ENCODE assay signal across 7 mouse cellular contexts in genomic region chr1:170632385-170632784, GRCm38 (mm10). TPM values are rescaled to one million over a fixed set of nuclear protein-coding genes. Genes with fewer than 3 reads are reported as not detected.
DNase-seq lines count a peak whose midpoint lies in the region; ATAC-seq lines count a peak whose summit lies in the region.

No protein-coding gene starts in this region.

- H3K4me1 ChIP-seq in intestine, embryonic 14.5 days (replicated peaks; ENCODE audit: control insufficient read depth, insufficient read depth, low read length), result no peaks in the 10 kb centered on the region
- no peaks in the 10 kb centered on the region for H3K4me1 ChIP-seq in midbrain, embryonic 10.5 days

- H3K4me2 ChIP-seq in intestine, embryonic 14.5 days (ENCODE audit: low read length), result no peak overlapping the region

- peaks cover 3% of the 10 kb centered on the region; the same call in 1 of the 2 replicates for H3K9me3 ChIP-seq in intestine, embryonic 14.5 days (ENCODE audit: control insufficient read depth, low read length)
- H3K9me3 ChIP-seq in midbrain, embryonic 10.5 days (replicated peaks), result no peaks in the 10 kb centered on the region

- no peak overlapping the region for H3K4me3 ChIP-seq in intestine, embryonic 14.5 days (ENCODE audit: low read depth, low read length)
- H3K4me3 ChIP-seq in midbrain, embryonic 10.5 days, result no peak overlapping the region

- no peak overlapping the region for H3K9ac ChIP-seq in intestine, embryonic 14.5 days (ENCODE audit: low read length)

- no peak overlapping the region for H3K27ac ChIP-seq in intestine, embryonic 14.5 days (ENCODE audit: low read depth)
- H3K27ac ChIP-seq in midbrain, embryonic 10.5 days (replicated peaks), result no peak overlapping the region

- 16% methylated on average over 3 of the region's 3 CpGs for WGBS in intestine, embryonic 14.5 days
- WGBS in midbrain, embryonic 10.5 days, result 12% methylated on average over 3 of the region's 3 CpGs

- peak; percentile 53; the same call in 1 of the 2 replicates for ATAC-seq in intestine, embryonic 14.5 days (replicated peaks; ENCODE audit: low FRiP score, low TSS enrichment, low read depth)

- DNase-seq in ZHBTc4 (ENCODE audit: low read depth, low spot score), result peak; percentile 85
- DNase-seq in cerebellum, postnatal 14 days, result peak; percentile 93 to 94
- peak; percentile 72 to 90 for DNase-seq in frontal cortex, postnatal 36 days (ENCODE audit: low spot score in 2 of 2)
- peak; percentile 80 for DNase-seq in intestine, embryonic 14.5 days (ENCODE audit: low spot score)
- peak; percentile 81 to 84 for DNase-seq in left cerebral cortex, postnatal 10 days (ENCODE audit: extremely low spot score in 1 of 2, low spot score in 2 of 2)
- peak; percentile 62 for DNase-seq in midbrain, embryonic 10.5 days (ENCODE audit: low spot score)
- peak; percentile 78 for DNase-seq in right cerebral cortex, postnatal 4 days

- H3K36me3 ChIP-seq in intestine, embryonic 14.5 days (ENCODE audit: control insufficient read depth, insufficient read depth, low read length), result no peaks in the 10 kb centered on the region
- no peaks in the 10 kb centered on the region for H3K36me3 ChIP-seq in midbrain, embryonic 10.5 days

- H3K27me3 ChIP-seq in intestine, embryonic 14.5 days (replicated peaks; ENCODE audit: control insufficient read depth, insufficient read depth, low read length), result no peaks in the 10 kb centered on the region
- H3K27me3 ChIP-seq in midbrain, embryonic 10.5 days (ENCODE audit: low read depth, poor library complexity, severe bottlenecking), result no peaks in the 10 kb centered on the region

- intact Hi-C loops in left cerebral cortex, postnatal 10 days (cut with DNase I), result loop anchor here (2.0 kb wide), 1 partner anchor 208 kb away; no protein-coding TSS in a partner anchor

RNA-seq across cellular contexts. Expression of gene Olfml2b, which starts 11.9 kb away (rescaled TPM):
- 22.4 and 28.3 TPM in 2 replicates for polyA plus RNA-seq in intestine, embryonic 14.5 days (2014; fragmentation: Nextera tagmentation; extraction: Ambion mirVana)
- total RNA-seq in left cerebral cortex, postnatal 10 days (2021), result 1 to 10 TPM; 5.5 to 5.9 TPM
- polyA plus RNA-seq in midbrain, embryonic 10.5 days (2016; fragmentation: Nextera tagmentation; extraction: Ambion mirVana), result 6.1 and 7.6 TPM in 2 replicates

RNA-seq across cellular contexts. Expression of gene Nos1ap, which starts 42.7 kb away (rescaled TPM):
- polyA plus RNA-seq in intestine, embryonic 14.5 days (2014; fragmentation: Nextera tagmentation; extraction: Ambion mirVana), result 11.1 and 12.1 TPM in 2 replicates
- total RNA-seq in left cerebral cortex, postnatal 10 days (2021), result 10 to 100 TPM; 79.2 to 91.1 TPM
- polyA plus RNA-seq in midbrain, embryonic 10.5 days (2016; fragmentation: Nextera tagmentation; extraction: Ambion mirVana), result 7.9 and 9.1 TPM in 2 replicates
